Mouse (Mus musculus) neutrophil, adult 5-6 weeks (primary cell): Measurements from ENCODE around the gene Rilp. TPM values are rescaled to one million over a fixed set of nuclear protein-coding genes. Genes with fewer than 3 reads are reported as not detected.
A peak's percentile ranks its signal among the peaks of the same experiment; 100 is the strongest.

Experiments used
- ATAC-seq: fragments of 151-379, 151-347 bp; 2 replicates; pipeline ENCODE4 v1.8.0; 2017; ENCODE audit warnings: mild to moderate bottlenecking, moderate TSS enrichment; ENCODE audit not compliant: insufficient number of reproducible peaks, poor library complexity, low FRiP score, severe bottlenecking; ENCODE audit errors: extremely low read depth
- total RNA-seq: library from RNA; stranded (forward); fragments of 200-1000 nt; gene quantifications from 2 replicates; pipeline ENCODE4 v1.2.3, GENCODE M21; 2017

Rilp gene
- total RNA-seq = 0.86 TPM in 1 of 2 replicates, not detected in the other

- ATAC-seq = 0 out of 2 replicates have a peak, but pooled peaks have one; percentile 4
Observed at GRCm38 (mm10) chr11:75509741-75510626, at the start of gene Rilp. Rilp (plus strand) TSS chr11:75510094.

DNA sequence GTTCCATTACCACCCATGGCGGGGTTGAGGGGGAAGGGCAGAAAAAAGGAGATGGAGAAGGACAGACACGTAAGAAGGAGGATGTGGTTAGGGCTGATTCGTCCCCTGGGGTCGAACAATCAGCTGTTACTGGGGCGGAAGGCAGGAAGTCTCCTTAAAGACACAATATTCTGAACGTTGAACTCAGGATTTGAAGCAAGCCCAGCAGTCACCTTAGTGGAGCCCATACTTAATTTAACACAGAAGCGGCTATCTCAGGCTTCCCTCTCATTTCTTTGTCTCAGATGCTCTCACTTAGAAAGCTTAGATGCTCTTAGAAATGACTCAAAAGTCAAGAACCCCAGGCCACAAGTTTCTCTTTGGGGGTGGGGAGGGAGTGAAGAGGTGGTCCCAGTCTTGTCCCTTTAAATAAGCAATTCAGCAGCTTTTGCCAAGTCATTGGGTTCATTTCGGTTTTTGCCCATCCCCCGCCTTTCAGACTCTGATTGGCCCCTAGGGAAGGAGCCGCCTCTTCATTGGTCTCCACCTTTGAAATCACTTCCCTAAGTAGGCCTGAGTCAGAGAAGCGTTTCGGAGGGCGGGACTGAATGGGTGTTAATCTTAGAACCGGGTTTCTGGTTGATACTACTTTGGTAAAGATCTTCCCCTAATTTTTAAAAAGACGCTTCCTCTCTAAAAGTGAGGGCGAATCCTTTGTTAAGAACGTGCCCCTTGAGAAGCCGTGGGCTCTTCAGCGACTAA is 49.6 kb upstream of the Rilp start:
- peak; percentile 43 for ATAC-seq

- ATAC-seq = peak; percentile 78
Observed at GRCm38 (mm10) chr11:75460844-75461742, 48.8 kb upstream of the Rilp start, which contains the start of gene Tlcd2. Tlcd2 (plus strand) TSS chr11:75461715.

- ATAC-seq = no peak
Observed at GRCm38 (mm10) chr11:75461743-75462252, 48.1 kb upstream of the Rilp start.

DNA sequence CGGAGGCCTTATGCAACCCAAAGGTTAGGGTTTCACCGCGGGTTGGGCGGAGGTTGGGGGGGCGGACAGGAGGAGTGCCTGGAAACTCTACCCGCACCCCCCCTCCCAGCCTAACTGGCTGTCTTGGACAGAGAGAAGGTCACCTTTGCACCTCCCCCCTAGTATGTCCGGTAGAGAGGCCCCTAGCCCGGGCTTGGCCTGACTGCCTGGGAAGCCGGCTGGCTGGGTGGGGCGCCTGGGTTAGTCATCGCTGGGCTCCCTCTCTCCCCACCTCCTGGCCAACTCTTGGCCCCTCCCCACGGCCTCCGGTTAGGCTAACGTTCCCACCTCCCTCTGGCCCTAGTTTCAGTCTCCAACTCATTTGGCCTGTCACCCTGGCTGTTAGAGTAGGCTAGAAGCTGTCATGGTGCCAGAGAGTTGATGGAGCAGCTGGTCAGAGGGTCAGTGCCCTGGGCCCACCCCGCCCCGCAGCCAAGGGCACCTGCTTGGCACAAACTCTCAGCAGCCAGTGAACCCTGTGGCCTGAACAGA is 47.6 kb upstream of the Rilp start:
- ATAC-seq = no peak

- no peak for ATAC-seq
Observed at GRCm38 (mm10) chr11:75462865-75463336, 47.0 kb upstream of the Rilp start.

GRCm38 (mm10) chr11:75463624-75464023 is 46.3 kb upstream of the Rilp start:
- ATAC-seq = no peak

DNA sequence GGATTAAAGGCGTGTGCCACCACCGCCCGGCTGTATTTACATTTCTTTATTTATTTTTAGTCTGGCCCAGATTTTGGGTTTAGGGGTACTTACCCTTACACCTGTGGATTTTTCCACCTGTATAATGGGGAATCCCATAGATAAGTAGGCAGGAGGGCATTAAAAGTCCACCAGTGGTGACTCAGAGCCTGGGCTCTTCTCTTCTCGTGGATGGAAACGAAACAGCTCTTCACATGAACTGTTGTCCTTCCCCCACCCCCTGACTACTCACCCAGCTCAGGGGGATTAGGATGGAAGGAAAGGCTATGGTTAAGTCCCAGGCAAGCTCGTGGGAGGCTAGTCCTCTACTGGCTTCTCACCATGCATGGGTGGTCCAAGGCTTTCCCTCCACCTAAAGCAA is 45.5 kb upstream of the Rilp start:
- ATAC-seq = no peak

- ATAC-seq = no peak
Observed at GRCm38 (mm10) chr11:75465051-75465450, 44.8 kb upstream of the Rilp start.

DNA sequence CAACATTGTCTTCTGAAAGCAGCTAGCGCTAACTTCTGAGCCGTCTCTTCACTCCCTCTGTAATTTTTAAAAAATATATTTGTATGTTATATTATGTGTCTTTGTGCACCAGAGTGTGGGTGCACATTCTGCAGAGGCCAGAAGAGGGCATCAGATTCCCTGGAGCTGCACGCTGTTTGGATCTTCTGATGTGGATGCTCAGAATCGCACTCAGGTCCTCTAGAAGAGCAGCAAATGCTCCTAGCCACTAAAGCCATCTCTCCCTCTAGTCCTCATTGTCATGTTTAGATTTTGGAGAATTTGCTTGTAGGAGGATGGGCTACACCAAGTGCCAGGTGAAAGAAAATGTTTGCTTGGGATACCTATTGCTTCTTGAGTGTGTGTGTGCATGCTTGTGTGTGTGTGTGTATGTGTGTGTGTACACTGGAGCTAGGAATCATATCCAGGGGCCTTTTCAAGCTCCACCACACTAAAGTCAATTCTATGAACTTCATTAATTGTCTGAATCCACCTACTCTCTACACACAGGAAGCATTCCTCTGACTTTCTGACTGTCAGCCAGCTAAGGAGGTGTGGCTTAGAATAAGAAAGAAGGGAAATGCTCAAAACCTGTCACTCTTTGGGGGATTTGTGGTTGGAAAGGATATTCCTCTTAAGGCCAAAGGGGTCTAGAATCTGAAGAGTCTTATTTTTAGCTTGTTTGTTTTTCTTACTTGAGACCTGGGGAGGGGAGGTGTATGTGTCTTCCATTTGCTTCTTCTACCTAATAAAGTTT is 43.0 kb upstream of the Rilp start:
- ATAC-seq = no peak

DNA sequence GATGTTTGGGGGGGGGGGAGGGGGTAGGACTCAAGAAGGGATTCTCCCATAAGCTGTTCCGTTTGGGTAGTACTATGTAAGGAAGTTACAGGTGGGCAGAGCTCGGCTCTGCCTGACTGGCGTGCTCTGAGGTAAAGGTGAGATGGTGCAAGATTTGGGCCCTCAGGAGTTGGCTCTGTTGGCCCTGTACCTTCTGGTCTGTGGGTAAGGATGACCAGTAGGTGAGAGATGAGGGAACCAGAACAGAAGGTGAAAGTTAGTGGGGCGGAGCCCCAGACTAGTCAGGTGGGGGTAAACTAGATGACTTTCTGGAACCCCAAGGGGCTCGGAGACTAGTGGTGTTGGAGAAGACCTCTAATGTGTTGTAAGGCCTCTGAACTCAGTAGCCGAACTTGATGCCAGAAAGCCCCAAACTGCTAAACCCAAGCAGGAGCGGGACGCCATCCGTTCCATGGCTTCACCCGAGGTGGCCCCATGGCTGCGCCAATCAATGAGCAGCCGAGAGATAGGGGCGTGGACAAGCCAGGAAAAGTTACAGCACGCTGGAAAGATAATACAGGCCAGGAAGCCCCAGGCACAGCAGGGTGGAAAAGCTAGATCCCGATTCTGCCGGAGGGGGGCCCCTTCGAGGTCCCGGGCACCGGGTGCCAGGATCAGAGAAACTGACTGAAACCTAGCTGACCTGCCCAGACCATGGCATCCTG is 42.2 kb upstream of the Rilp start:
- no peak for ATAC-seq

DNA sequence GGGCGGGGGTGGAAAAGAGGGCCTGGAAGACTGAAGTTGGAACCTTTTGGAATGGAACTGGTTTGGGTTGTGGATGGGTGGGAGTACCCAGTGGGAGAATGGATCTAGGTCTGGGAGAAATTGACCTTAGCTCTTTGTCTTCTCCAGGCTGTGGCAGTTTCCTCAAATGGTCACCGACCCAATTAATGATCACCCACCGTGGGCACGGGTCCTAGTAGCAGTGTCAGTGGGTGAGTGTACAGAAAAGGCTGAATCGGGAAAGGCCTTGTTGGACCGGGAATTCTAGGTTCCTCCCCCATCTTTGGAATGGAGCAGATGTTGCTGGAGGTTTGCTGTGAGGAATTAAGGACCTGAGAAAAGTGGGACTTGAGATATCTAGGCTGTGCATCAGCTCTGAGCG is 41.5 kb upstream of the Rilp start:
- no peak for ATAC-seq

- ATAC-seq = no peak
Observed at GRCm38 (mm10) chr11:75469261-75469660, 40.6 kb upstream of the Rilp start.

GRCm38 (mm10) chr11:75470675-75471074 is 39.2 kb upstream of the Rilp start:
- no peak for ATAC-seq

DNA sequence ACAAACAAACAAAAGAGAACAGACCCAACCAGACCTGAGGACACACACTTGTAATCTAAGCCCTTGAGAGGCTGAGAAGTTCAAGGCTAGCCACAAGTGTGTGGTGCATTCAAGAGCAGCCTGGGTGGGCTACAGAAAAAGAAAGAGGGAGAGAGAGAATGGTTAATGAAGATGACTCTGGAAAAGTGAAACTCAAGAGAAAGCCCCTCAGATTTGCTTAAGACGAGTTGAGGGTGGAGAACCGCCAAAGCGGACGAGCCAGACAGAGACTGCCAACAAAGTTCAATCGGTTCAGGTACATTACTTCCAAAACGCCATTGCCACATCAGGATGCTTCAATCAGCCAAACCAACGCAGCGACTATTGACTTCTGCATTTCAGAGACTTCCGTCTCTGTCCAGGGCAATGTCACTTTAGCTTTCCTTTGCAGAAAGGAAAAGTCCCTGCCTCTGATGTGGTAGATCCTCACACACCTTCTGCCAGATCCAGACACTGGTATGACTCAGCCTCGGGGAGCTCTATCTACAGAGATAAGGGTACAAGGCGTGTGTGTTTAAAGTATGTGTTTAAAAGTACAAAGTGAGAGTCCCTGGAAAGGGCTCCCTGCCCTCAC is 37.3 kb upstream of the Rilp start:
- ATAC-seq = peak; percentile 48; the same call in 1 of the 2 replicates

DNA sequence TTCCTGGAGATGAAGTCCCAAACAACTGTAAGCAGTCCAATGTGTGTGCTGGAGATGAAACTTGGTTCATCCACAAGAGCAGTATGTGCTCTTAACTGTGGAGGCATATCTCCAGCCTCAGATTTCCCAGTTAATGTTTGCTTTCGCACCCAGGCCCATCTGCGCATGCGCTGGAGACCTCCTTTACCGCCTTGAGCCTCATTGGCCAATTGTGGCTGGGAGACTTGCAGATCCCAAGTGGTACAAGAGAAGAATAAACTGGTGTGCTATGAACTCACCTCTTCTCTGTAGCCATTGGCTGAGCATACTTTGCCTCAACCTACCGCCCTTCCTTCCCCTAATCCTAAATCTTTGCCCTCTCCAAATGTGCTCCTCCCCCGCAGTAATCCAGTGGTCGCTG is 36.5 kb upstream of the Rilp start:
- no peak for ATAC-seq

DNA sequence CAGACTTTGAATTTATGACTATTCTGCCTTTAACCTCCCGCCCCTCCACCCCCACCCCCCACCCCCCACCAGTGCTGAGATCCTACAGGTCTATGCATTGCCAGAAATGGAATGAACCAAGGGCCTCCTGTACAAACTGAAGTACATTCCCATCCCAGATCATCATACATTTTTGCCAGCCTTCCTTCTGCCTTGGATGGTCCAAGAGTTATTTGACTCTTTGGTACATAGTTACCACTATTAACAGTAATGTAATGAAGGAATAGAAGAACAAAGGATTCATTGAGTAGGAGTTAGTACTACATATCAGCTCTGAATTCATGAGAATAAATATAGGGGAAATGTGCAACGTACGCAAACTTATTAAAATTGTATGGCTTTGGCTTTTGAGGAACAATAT is 23.7 kb upstream of the Rilp start:
- ATAC-seq = no peak
